Mouse (Mus musculus): ENCODE measurements at regions not wholly inside any gene's neighbourhood (a gene's known extent, or its start where the extent isn't known, plus 50 kb on each side); places are given as distances from the start of the nearest gene placed in this dataset.

GRCm38 (mm10) chr12:71626801-71627200 lies 204.1 kb upstream of the Daam1 start:
- no peak for TF ChIP-seq GATA4 (IDR thresholded peaks at IDR 0.05; ENCODE audit: insufficient replicate concordance, low read length)

GRCm38 (mm10) chr12:71627421-71628339 lies 203.2 kb upstream of the Daam1 start:
- no peak for TF ChIP-seq GATA4 (IDR thresholded peaks at IDR 0.05; ENCODE audit: insufficient replicate concordance, low read length)

GRCm38 (mm10) chr12:71628340-71628738 lies 202.5 kb upstream of the Daam1 start:
- TF ChIP-seq GATA4 (IDR thresholded peaks at IDR 0.05; ENCODE audit: insufficient replicate concordance, low read length): no peak

GRCm38 (mm10) chr12:71628796-71629195 lies 202.1 kb upstream of the Daam1 start:
- TF ChIP-seq GATA4 (IDR thresholded peaks at IDR 0.05; ENCODE audit: insufficient replicate concordance, low read length): no peak

- no peak for TF ChIP-seq GATA4 (IDR thresholded peaks at IDR 0.05; ENCODE audit: insufficient replicate concordance, low read length)
Measured at GRCm38 (mm10) chr12:71630386-71630785, 200.5 kb upstream of the Daam1 start.

GRCm38 (mm10) chr12:71636300-71636699 lies 194.6 kb upstream of the Daam1 start:
- no peak for TF ChIP-seq GATA4 (IDR thresholded peaks at IDR 0.05; ENCODE audit: insufficient replicate concordance, low read length)

GRCm38 (mm10) chr12:71637248-71637647 lies 193.6 kb upstream of the Daam1 start:
- TF ChIP-seq GATA4 (IDR thresholded peaks at IDR 0.05; ENCODE audit: insufficient replicate concordance, low read length): no peak

GRCm38 (mm10) chr12:71638246-71638645 lies 192.6 kb upstream of the Daam1 start:
- TF ChIP-seq GATA4 (IDR thresholded peaks at IDR 0.05; ENCODE audit: insufficient replicate concordance, low read length): no peak

GRCm38 (mm10) chr12:71640058-71640501 lies 190.8 kb upstream of the Daam1 start:
- no peak for TF ChIP-seq GATA4 (IDR thresholded peaks at IDR 0.05; ENCODE audit: insufficient replicate concordance, low read length)

GRCm38 (mm10) chr12:71641486-71641885 lies 189.4 kb upstream of the Daam1 start:
- no peak for TF ChIP-seq GATA4 (IDR thresholded peaks at IDR 0.05; ENCODE audit: insufficient replicate concordance, low read length)

- TF ChIP-seq GATA4 (IDR thresholded peaks at IDR 0.05; ENCODE audit: insufficient replicate concordance, low read length): no peak
Measured at GRCm38 (mm10) chr12:71642797-71643337, 188.0 kb upstream of the Daam1 start.

GRCm38 (mm10) chr12:71651251-71651650 lies 179.6 kb upstream of the Daam1 start:
- TF ChIP-seq GATA4 (IDR thresholded peaks at IDR 0.05; ENCODE audit: insufficient replicate concordance, low read length): no peak

- no peak for TF ChIP-seq GATA4 (IDR thresholded peaks at IDR 0.05; ENCODE audit: insufficient replicate concordance, low read length)
Measured at GRCm38 (mm10) chr12:71693346-71694038, 137.4 kb upstream of the Daam1 start.

- TF ChIP-seq GATA4 (IDR thresholded peaks at IDR 0.05; ENCODE audit: insufficient replicate concordance, low read length): no peak
Measured at GRCm38 (mm10) chr12:71701753-71702152, 129.1 kb upstream of the Daam1 start.

- no peak for TF ChIP-seq GATA4 (IDR thresholded peaks at IDR 0.05; ENCODE audit: insufficient replicate concordance, low read length)
Measured at GRCm38 (mm10) chr12:71702181-71702580, 128.7 kb upstream of the Daam1 start.

Data from liver, adult (tissue).